Comparison of ENCODE assay signal across 12 mouse cellular contexts in the genomic region with DNA sequence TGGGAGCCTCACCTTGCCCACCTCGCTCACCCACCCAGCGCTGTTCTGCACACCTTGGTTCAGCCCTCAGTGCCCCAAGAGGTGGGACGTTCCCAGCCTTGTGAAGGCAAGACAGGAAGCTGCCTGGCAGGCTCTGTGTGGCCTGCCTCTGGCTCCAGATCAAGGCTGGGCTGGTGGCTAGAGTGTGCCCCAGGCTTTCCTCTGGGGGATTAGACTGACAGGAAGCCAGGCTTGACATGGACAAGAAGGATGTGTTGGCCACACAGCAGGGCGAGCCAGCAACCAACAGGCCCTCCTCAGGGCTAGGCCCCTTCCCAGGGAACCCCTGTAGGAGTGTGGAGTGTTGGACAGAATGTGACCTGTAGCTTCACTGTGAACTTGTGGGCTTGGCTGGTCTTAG. TPM values are rescaled to one million over a fixed set of nuclear protein-coding genes. Genes with fewer than 3 reads are reported as not detected.
DNase-seq lines count a peak whose midpoint lies in the region; ATAC-seq lines count a peak whose summit lies in the region.
"Had no signal": no experiment of that assay in that cellular context is flagged by ENCODE, and none has a peak within 500 bp of the region (broad histone marks: within the 10 kb centered on the region; RNA-seq: fewer than 3 reads in every experiment).

No protein-coding gene starts in this region.

- no peak overlapping the region for H3K4me3 ChIP-seq in forebrain, embryonic 13.5 days
- H3K4me3 ChIP-seq in forebrain, embryonic 11.5 days (ENCODE audit: low read depth, low read length), result no peak overlapping the region
- no peak overlapping the region for H3K4me3 ChIP-seq in midbrain, embryonic 10.5 days
- H3K4me3 ChIP-seq in midbrain, embryonic 16.5 days (ENCODE audit: low read depth, low read length), result no peak overlapping the region
- H3K4me3 ChIP-seq: embryonic facial prominence, embryonic 10.5 days; neural tube, embryonic 13.5 days had no signal

- H3K36me3 ChIP-seq in forebrain, embryonic 13.5 days (ENCODE audit: poor library complexity, severe bottlenecking), result peaks cover 51% of the 10 kb centered on the region
- H3K36me3 ChIP-seq in forebrain, embryonic 11.5 days (ENCODE audit: control insufficient read depth, insufficient read depth, low read length), result no peaks in the 10 kb centered on the region
- peaks cover 47% of the 10 kb centered on the region for H3K36me3 ChIP-seq in midbrain, embryonic 10.5 days
- H3K36me3 ChIP-seq in midbrain, embryonic 16.5 days (ENCODE audit: control insufficient read depth, insufficient read depth, low read length), result peaks cover 23% of the 10 kb centered on the region

- H3K4me1 ChIP-seq in forebrain, embryonic 13.5 days, result no peaks in the 10 kb centered on the region
- H3K4me1 ChIP-seq in forebrain, embryonic 11.5 days (replicated peaks; ENCODE audit: control insufficient read depth, insufficient read depth, low read length), result no peaks in the 10 kb centered on the region
- 0 out of 2 replicates have a peak, but pooled peaks cover 3% of the 10 kb centered on the region for H3K4me1 ChIP-seq in midbrain, embryonic 10.5 days
- no peaks in the 10 kb centered on the region for H3K4me1 ChIP-seq in midbrain, embryonic 16.5 days (ENCODE audit: control insufficient read depth, insufficient read depth, low read length)
- H3K4me1 ChIP-seq: neural tube, embryonic 13.5 days had no signal

- no peaks in the 10 kb centered on the region for H3K9me3 ChIP-seq in forebrain, embryonic 13.5 days (replicated peaks)
- no peaks in the 10 kb centered on the region for H3K9me3 ChIP-seq in forebrain, embryonic 11.5 days (ENCODE audit: control insufficient read depth, low read length)
- no peaks in the 10 kb centered on the region for H3K9me3 ChIP-seq in midbrain, embryonic 10.5 days (replicated peaks)
- no peaks in the 10 kb centered on the region for H3K9me3 ChIP-seq in midbrain, embryonic 16.5 days (replicated peaks; ENCODE audit: control insufficient read depth, low read length, poor library complexity, severe bottlenecking)
- H3K9me3 ChIP-seq: embryonic facial prominence, embryonic 10.5 days; neural tube, embryonic 13.5 days had no signal

- WGBS in forebrain, embryonic 13.5 days, result 84% methylated on average over 3 of the region's 4 CpGs
- 84% methylated on average over 4 of the region's 4 CpGs for WGBS in forebrain, embryonic 11.5 days
- 82% methylated on average over 4 of the region's 4 CpGs for WGBS in midbrain, embryonic 10.5 days
- WGBS in midbrain, embryonic 16.5 days, result 83% methylated on average over 4 of the region's 4 CpGs

- no peak for DNase-seq in forebrain, embryonic 11.5 days (ENCODE audit: low spot score)
- peak; percentile 31 for DNase-seq in kidney, adult 18-20 months
- no peak for DNase-seq in kidney, postnatal 10 days
- DNase-seq in midbrain, embryonic 10.5 days (ENCODE audit: low spot score), result no peak
- peak; percentile 42 for DNase-seq in kidney, postnatal 14 days
- no peak for DNase-seq in right cerebral cortex, adult 2 months (ENCODE audit: low spot score in 2 of 2)

- H3K27ac ChIP-seq in forebrain, embryonic 13.5 days, result no peak overlapping the region
- H3K27ac ChIP-seq in forebrain, embryonic 11.5 days (ENCODE audit: low read depth, low read length), result no peak overlapping the region
- H3K27ac ChIP-seq in midbrain, embryonic 10.5 days (replicated peaks), result 0 out of 2 replicates have a peak overlapping the region, but pooled peaks have one; percentile 19
- no peak overlapping the region for H3K27ac ChIP-seq in midbrain, embryonic 16.5 days (ENCODE audit: low read length)
- H3K27ac ChIP-seq: embryonic facial prominence, embryonic 10.5 days; neural tube, embryonic 13.5 days; stomach, postnatal 0 days had no signal

- H3K27me3 ChIP-seq in forebrain, embryonic 13.5 days, result no peaks in the 10 kb centered on the region
- H3K27me3 ChIP-seq in forebrain, embryonic 11.5 days (ENCODE audit: control insufficient read depth, insufficient read depth, low read length), result no peaks in the 10 kb centered on the region
- no peaks in the 10 kb centered on the region for H3K27me3 ChIP-seq in midbrain, embryonic 10.5 days (ENCODE audit: low read depth, poor library complexity, severe bottlenecking)
- no peaks in the 10 kb centered on the region for H3K27me3 ChIP-seq in midbrain, embryonic 16.5 days (ENCODE audit: control insufficient read depth, insufficient read depth, low read depth, low read length)
- H3K27me3 ChIP-seq: neural tube, embryonic 13.5 days had no signal

- no peak overlapping the region for H3K9ac ChIP-seq in forebrain, embryonic 13.5 days
- no peak overlapping the region for H3K9ac ChIP-seq in forebrain, embryonic 11.5 days (ENCODE audit: low read length)
- H3K9ac ChIP-seq in midbrain, embryonic 16.5 days (ENCODE audit: low read depth, low read length), result no peak overlapping the region
- H3K9ac ChIP-seq: neural tube, embryonic 13.5 days had no signal

- no peak overlapping the region for H3K4me2 ChIP-seq in forebrain, embryonic 13.5 days
- H3K4me2 ChIP-seq in forebrain, embryonic 11.5 days (ENCODE audit: low read depth, low read length, severe bottlenecking), result no peak overlapping the region
- no peak overlapping the region for H3K4me2 ChIP-seq in midbrain, embryonic 16.5 days (ENCODE audit: low read length)
- H3K4me2 ChIP-seq: neural tube, embryonic 13.5 days had no signal

- 0 out of 2 replicates have a peak, but pooled peaks have one; percentile 26 for ATAC-seq in forebrain, embryonic 13.5 days
- no peak for ATAC-seq in forebrain, embryonic 11.5 days (replicated peaks; ENCODE audit: low FRiP score)
- no peak for ATAC-seq in midbrain, embryonic 16.5 days

RNA-seq across cellular contexts. Expression of gene Tnk2, which starts 39.2 kb away (rescaled TPM):
- 14.6 TPM in 2 replicates for polyA plus RNA-seq in forebrain, embryonic 13.5 days (2015; fragmentation: Nextera tagmentation; extraction: Ambion mirVana)
- polyA plus RNA-seq in forebrain, embryonic 11.5 days (2014; fragmentation: Nextera tagmentation; extraction: Ambion mirVana), result 11.2 and 12.1 TPM in 2 replicates
- 8.4 and 9.8 TPM in 2 replicates for polyA plus RNA-seq in midbrain, embryonic 10.5 days (2016; fragmentation: Nextera tagmentation; extraction: Ambion mirVana)
- 19.0 and 21.6 TPM in 2 replicates for polyA plus RNA-seq in midbrain, embryonic 16.5 days (2015; fragmentation: Nextera tagmentation; extraction: Ambion mirVana)

RNA-seq across cellular contexts. Expression of gene Muc4, which starts 52.8 kb away (rescaled TPM):
- 0.04 TPM in 1 of 2 replicates, not detected in the other for polyA plus RNA-seq in forebrain, embryonic 13.5 days (2015; fragmentation: Nextera tagmentation; extraction: Ambion mirVana)
- polyA plus RNA-seq in forebrain, embryonic 11.5 days (2014; fragmentation: Nextera tagmentation; extraction: Ambion mirVana), result 0.12 TPM in 1 of 2 replicates, not detected in the other
- 0.32 and 1.5 TPM in 2 replicates for polyA plus RNA-seq in midbrain, embryonic 10.5 days (2016; fragmentation: Nextera tagmentation; extraction: Ambion mirVana)
- not detected in 2 replicates for polyA plus RNA-seq in midbrain, embryonic 16.5 days (2015; fragmentation: Nextera tagmentation; extraction: Ambion mirVana)
- polyA plus RNA-seq: midbrain, postnatal 0 days; neural tube, embryonic 13.5 days had no signal

Comparison
In these comparisons a context has a peak if more than half of its experiments do, and no peak if none do; other contexts are left out.
1. DNase-seq: peak in kidney, adult 18-20 months (single experiment) and kidney, postnatal 14 days (single experiment); none in forebrain, embryonic 11.5 days (single experiment), kidney, postnatal 10 days (single experiment), midbrain, embryonic 10.5 days (single experiment) and right cerebral cortex, adult 2 months (0 of 2).